Comparison of ENCODE assay signal across 23 mouse cellular contexts in the genomic region with DNA sequence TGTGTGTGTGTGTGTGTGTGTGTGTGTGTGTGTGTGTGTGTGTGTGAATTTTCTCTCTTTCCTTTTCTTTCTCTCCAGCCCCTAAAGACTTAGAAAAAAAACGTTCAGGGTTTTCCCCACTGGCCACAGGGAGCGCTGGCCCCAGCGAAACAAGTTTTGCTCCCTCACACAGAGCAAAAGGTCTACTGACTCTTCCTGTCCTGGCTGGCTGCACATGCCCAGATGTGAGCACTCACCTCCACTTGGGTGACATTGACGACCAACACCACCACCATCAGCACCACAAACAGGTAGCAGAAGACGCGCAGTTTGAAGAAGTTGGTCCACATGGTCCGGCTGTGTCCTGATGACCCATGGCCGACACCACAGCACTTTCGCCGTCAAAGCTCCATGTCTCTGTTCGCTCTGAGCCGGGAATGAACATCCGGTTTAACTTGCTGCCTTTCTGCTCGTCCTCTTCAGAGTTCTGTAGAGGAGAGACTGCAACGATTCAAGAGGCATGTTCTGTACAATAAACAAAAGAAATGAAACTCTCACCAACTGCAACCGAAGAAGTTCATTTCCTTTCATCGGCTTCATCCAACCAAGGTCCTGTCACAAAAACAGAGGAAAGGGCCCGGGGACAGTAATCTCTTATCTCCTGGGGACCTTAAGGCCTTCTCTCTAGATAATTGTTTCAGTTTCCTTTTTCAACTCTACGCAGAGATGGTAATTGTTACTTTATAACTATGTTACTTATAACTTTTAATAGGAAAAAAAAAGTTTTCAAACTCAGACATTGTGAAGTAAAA. TPM values are rescaled to one million over a fixed set of nuclear protein-coding genes. Genes with fewer than 3 reads are reported as not detected.
DNase-seq lines count a peak whose midpoint lies in the region; ATAC-seq and TF ChIP-seq lines count a peak whose summit lies in the region.
"Had no signal": no experiment of that assay in that cellular context is flagged by ENCODE, and none has a peak within 500 bp of the region (broad histone marks: within the 10 kb centered on the region; RNA-seq: fewer than 3 reads in every experiment).

No protein-coding gene starts in this region.

- H3K27ac ChIP-seq in midbrain, postnatal 0 days (ENCODE audit: low read depth, low read length): no peak overlapping the region
- no peak overlapping the region for H3K27ac ChIP-seq in forebrain, embryonic 10.5 days
- H3K27ac ChIP-seq: embryonic facial prominence, embryonic 12.5 days; forebrain, embryonic 13.5 days; hindbrain, embryonic 14.5 days; intestine, embryonic 15.5 days; limb, embryonic 13.5 days had no signal

- ATAC-seq in megakaryocyte, adult 5-6 weeks (ENCODE audit: poor library complexity, severe bottlenecking): no peak
- peak; percentile 9 for ATAC-seq in CD4-positive, CD25-positive, alpha-beta regulatory T cell, adult 4 months
- peak; percentile 6 for ATAC-seq in inflammation-experienced regulatory T-cells, adult 6 months
- no peak for ATAC-seq in midbrain, postnatal 0 days (ENCODE audit: low FRiP score)
- ATAC-seq: forebrain, embryonic 13.5 days; intestine, embryonic 15.5 days; Patski had no signal

- TF ChIP-seq CTCF in midbrain, postnatal 0 days (IDR thresholded peaks at IDR 0.05): no peak

- peak; percentile 25 for DNase-seq in naive thymus-derived CD4-positive, alpha-beta T cell, adult 2 months (ENCODE audit: low read depth)
- DNase-seq in frontal cortex, postnatal 36 days (ENCODE audit: low spot score in 2 of 2): no peak
- no peak for DNase-seq in midbrain, postnatal 0 days (ENCODE audit: low spot score)
- DNase-seq in forebrain, embryonic 10.5 days (ENCODE audit: extremely low spot score, low spot score): no peak
- DNase-seq: adrenal gland, adult 8-10 months; cerebellum, adult 18-20 months; cerebellum, postnatal 25 days; heart, postnatal 14 days; lung, adult 2 months; midbrain, embryonic 14.5 days; right cerebral cortex, postnatal 4 days had no signal

- WGBS in midbrain, postnatal 0 days: 94% methylated on average over 19 of the region's 19 CpGs
- WGBS in forebrain, embryonic 10.5 days: 92% methylated on average over 19 of the region's 19 CpGs

- H3K9me3 ChIP-seq in megakaryocyte, embryonic 14.5 days: no peaks in the 10 kb centered on the region
- H3K9me3 ChIP-seq in midbrain, postnatal 0 days (ENCODE audit: low read length): no peaks in the 10 kb centered on the region
- H3K9me3 ChIP-seq in forebrain, embryonic 10.5 days: no peaks in the 10 kb centered on the region
- H3K9me3 ChIP-seq: embryonic facial prominence, embryonic 12.5 days; forebrain, embryonic 13.5 days; intestine, embryonic 15.5 days; limb, embryonic 13.5 days had no signal

- peak overlapping the region; percentile 56 for H3K4me3 ChIP-seq in megakaryocyte, embryonic 14.5 days (replicated peaks)
- no peak overlapping the region for H3K4me3 ChIP-seq in midbrain, postnatal 0 days (ENCODE audit: low read depth, low read length)
- H3K4me3 ChIP-seq in forebrain, embryonic 10.5 days: no peak overlapping the region
- H3K4me3 ChIP-seq: embryonic facial prominence, embryonic 12.5 days; forebrain, embryonic 13.5 days; intestine, embryonic 15.5 days; limb, embryonic 13.5 days; myocyte had no signal

- H3K4me2 ChIP-seq in midbrain, postnatal 0 days (ENCODE audit: low read depth, low read length, poor library complexity, severe bottlenecking): no peak overlapping the region
- H3K4me2 ChIP-seq: embryonic facial prominence, embryonic 12.5 days; forebrain, embryonic 13.5 days; heart, embryonic 11.5 days; hindbrain, embryonic 14.5 days; intestine, embryonic 15.5 days; limb, embryonic 13.5 days had no signal

- H3K9ac ChIP-seq in midbrain, postnatal 0 days (replicated peaks; ENCODE audit: low read length, poor library complexity, severe bottlenecking): no peak overlapping the region
- H3K9ac ChIP-seq: embryonic facial prominence, embryonic 12.5 days; forebrain, embryonic 13.5 days; hindbrain, embryonic 14.5 days; intestine, embryonic 15.5 days; limb, embryonic 13.5 days had no signal

- H3K27me3 ChIP-seq in megakaryocyte, embryonic 14.5 days (replicated peaks): no peaks in the 10 kb centered on the region
- H3K27me3 ChIP-seq in midbrain, postnatal 0 days (ENCODE audit: insufficient read depth, low read length): no peaks in the 10 kb centered on the region
- H3K27me3 ChIP-seq in forebrain, embryonic 10.5 days (ENCODE audit: poor library complexity, severe bottlenecking): peaks cover 7% of the 10 kb centered on the region; the same call in 1 of the 2 replicates
- H3K27me3 ChIP-seq: embryonic facial prominence, embryonic 12.5 days; forebrain, embryonic 13.5 days; intestine, embryonic 15.5 days; limb, embryonic 13.5 days; Patski had no signal

- peaks cover 64% of the 10 kb centered on the region for H3K4me1 ChIP-seq in megakaryocyte, embryonic 14.5 days
- peaks cover 9% of the 10 kb centered on the region; the same call in 1 of the 2 replicates for H3K4me1 ChIP-seq in midbrain, postnatal 0 days (ENCODE audit: insufficient read depth, low read length)
- peaks cover 14% of the 10 kb centered on the region for H3K4me1 ChIP-seq in forebrain, embryonic 10.5 days

- H3K36me3 ChIP-seq in megakaryocyte, embryonic 14.5 days (replicated peaks; ENCODE audit: low read length): peaks cover 24% of the 10 kb centered on the region
- H3K36me3 ChIP-seq in midbrain, postnatal 0 days (ENCODE audit: insufficient read depth, low read length): peaks cover 11% of the 10 kb centered on the region
- H3K36me3 ChIP-seq in forebrain, embryonic 10.5 days (replicated peaks): peaks cover 35% of the 10 kb centered on the region
- H3K36me3 ChIP-seq: intestine, embryonic 15.5 days had no signal

RNA-seq across cellular contexts. Expression of gene Nxpe3, which starts 4.5 kb away (rescaled TPM):
- polyA plus RNA-seq in megakaryocyte, embryonic 14.5 days (2012; ENCODE audit: insufficient read depth, low replicate concordance): 0.32 TPM in 1 of 2 replicates, not detected in the other
- total RNA-seq in megakaryocyte, adult 5-6 weeks (2015): 1.4 and 2.1 TPM in 2 replicates
- total RNA-seq in megakaryocyte, adult 5-6 weeks (2017): 2.4 and 2.8 TPM in 2 replicates
- 10 to 100 TPM; 13.6 to 27.9 TPM for polyA plus RNA-seq in CD4-positive, CD25-positive, alpha-beta regulatory T cell, adult 4 months (2017; shearing (Covaris generic))
- polyA plus RNA-seq in inflammation-experienced regulatory T-cells, adult 6 months (2017; shearing (Covaris generic)): 10 to 100 TPM; 13.7 to 36.9 (median 22.6) TPM
- 2.0 and 2.7 TPM in 2 replicates for total RNA-seq in midbrain, postnatal 0 days (2014; rRNA removed)
- 0.77 and 1.1 TPM in 2 replicates for polyA plus RNA-seq in midbrain, postnatal 0 days (2015; fragmentation: Nextera tagmentation; extraction: Ambion mirVana)
- 1.1 and 1.3 TPM in 2 replicates for polyA plus RNA-seq in forebrain, embryonic 10.5 days (2016; fragmentation: Nextera tagmentation; extraction: Ambion mirVana)

RNA-seq across cellular contexts. Expression of gene Cep97, which starts 44.1 kb away (rescaled TPM):
- 0.49 TPM in 1 of 2 replicates, not detected in the other for polyA plus RNA-seq in megakaryocyte, embryonic 14.5 days (2012; ENCODE audit: insufficient read depth, low replicate concordance)
- 3.4 and 5.4 TPM in 2 replicates for total RNA-seq in megakaryocyte, adult 5-6 weeks (2015)
- total RNA-seq in megakaryocyte, adult 5-6 weeks (2017): 3.0 and 7.4 TPM in 2 replicates
- 10 to 100 TPM; 24.5 to 30.9 TPM for polyA plus RNA-seq in CD4-positive, CD25-positive, alpha-beta regulatory T cell, adult 4 months (2017; shearing (Covaris generic))
- 10 to 100 TPM; 21.2 to 26.1 (median 25.2) TPM for polyA plus RNA-seq in inflammation-experienced regulatory T-cells, adult 6 months (2017; shearing (Covaris generic))
- 7.7 and 11.5 TPM in 2 replicates for total RNA-seq in midbrain, postnatal 0 days (2014; rRNA removed)
- polyA plus RNA-seq in midbrain, postnatal 0 days (2015; fragmentation: Nextera tagmentation; extraction: Ambion mirVana): 6.1 and 6.8 TPM in 2 replicates
- 17.4 and 18.3 TPM in 2 replicates for polyA plus RNA-seq in forebrain, embryonic 10.5 days (2016; fragmentation: Nextera tagmentation; extraction: Ambion mirVana)

RNA-seq across cellular contexts. Expression of gene Nfkbiz, which starts 51.8 kb away (rescaled TPM):
- polyA plus RNA-seq in megakaryocyte, embryonic 14.5 days (2012; ENCODE audit: insufficient read depth, low replicate concordance): 3.0 and 3.4 TPM in 2 replicates
- total RNA-seq in megakaryocyte, adult 5-6 weeks (2015): 33.3 and 44.9 TPM in 2 replicates
- 31.2 and 32.7 TPM in 2 replicates for total RNA-seq in megakaryocyte, adult 5-6 weeks (2017)
- polyA plus RNA-seq in CD4-positive, CD25-positive, alpha-beta regulatory T cell, adult 4 months (2017; shearing (Covaris generic)): 10 to 100 TPM; 33.2 to 39.6 TPM
- 10 to 100 TPM; 24.7 to 39.2 (median 36.9) TPM for polyA plus RNA-seq in inflammation-experienced regulatory T-cells, adult 6 months (2017; shearing (Covaris generic))
- 2.6 and 3.2 TPM in 2 replicates for total RNA-seq in midbrain, postnatal 0 days (2014; rRNA removed)
- polyA plus RNA-seq in midbrain, postnatal 0 days (2015; fragmentation: Nextera tagmentation; extraction: Ambion mirVana): 0.96 and 1.3 TPM in 2 replicates
- 1.4 and 1.8 TPM in 2 replicates for polyA plus RNA-seq in forebrain, embryonic 10.5 days (2016; fragmentation: Nextera tagmentation; extraction: Ambion mirVana)

Comparison
In these comparisons a context has a peak if more than half of its experiments do, and no peak if none do; other contexts are left out.
1. ATAC-seq: peak in CD4-positive, CD25-positive, alpha-beta regulatory T cell, adult 4 months (single experiment) and inflammation-experienced regulatory T-cells, adult 6 months (single experiment); none in megakaryocyte, adult 5-6 weeks (single experiment) and midbrain, postnatal 0 days (single experiment).